Mouse (Mus musculus): ENCODE results near the gene Ppp1r35.
A peak's percentile ranks its signal among the peaks of the same experiment; 100 is the strongest.

Gene Ppp1r35

GRCm38 (mm10) chr5:137784546-137784945 is 5.9 kb downstream of the Ppp1r35 start:
- DNase-seq = no peak

- no peak for DNase-seq
Observed at GRCm38 (mm10) chr5:137785164-137786031, 6.7 kb downstream of the Ppp1r35 start.

DNA sequence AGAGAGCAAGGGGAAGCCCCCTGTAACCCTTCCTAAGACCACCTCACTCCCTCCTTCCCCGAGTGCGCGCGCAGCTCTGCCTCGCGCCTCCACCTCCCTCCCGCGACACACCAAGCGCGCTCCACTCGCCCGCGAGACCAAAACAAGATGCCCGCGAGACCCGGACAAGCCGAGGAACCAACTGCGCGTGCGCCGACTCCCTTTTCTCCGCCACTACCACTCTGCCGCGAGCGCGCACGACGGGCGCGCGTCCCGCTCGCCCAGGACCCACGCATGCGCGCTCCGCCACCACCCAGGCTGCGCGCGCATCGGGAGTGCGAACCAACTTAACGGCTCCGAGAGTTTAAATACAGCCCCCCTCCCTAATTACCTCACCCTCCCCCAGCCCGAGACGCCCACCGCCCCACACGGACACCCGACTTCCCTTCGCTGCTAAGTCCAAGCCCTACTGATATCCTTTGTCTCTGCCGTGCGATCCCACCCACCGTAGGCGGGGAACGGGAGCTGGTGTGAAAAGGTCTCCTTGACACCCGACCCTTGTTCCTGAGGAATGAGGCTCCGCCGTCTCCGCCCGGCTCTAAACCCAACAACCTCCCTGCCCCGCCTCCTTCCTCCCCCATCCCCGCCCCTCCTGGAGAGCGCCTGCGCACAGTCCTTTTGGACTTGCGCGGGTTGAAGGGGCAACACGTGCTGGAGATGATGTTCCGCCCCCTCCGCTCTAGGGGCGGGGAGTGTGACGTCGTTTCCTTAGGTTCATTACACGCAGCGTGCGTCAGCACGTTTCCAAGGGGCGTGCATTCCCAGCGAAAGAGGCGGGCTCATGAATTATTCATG is 7.7 kb downstream of the Ppp1r35 start:
- peak; percentile 98 for DNase-seq

DNA sequence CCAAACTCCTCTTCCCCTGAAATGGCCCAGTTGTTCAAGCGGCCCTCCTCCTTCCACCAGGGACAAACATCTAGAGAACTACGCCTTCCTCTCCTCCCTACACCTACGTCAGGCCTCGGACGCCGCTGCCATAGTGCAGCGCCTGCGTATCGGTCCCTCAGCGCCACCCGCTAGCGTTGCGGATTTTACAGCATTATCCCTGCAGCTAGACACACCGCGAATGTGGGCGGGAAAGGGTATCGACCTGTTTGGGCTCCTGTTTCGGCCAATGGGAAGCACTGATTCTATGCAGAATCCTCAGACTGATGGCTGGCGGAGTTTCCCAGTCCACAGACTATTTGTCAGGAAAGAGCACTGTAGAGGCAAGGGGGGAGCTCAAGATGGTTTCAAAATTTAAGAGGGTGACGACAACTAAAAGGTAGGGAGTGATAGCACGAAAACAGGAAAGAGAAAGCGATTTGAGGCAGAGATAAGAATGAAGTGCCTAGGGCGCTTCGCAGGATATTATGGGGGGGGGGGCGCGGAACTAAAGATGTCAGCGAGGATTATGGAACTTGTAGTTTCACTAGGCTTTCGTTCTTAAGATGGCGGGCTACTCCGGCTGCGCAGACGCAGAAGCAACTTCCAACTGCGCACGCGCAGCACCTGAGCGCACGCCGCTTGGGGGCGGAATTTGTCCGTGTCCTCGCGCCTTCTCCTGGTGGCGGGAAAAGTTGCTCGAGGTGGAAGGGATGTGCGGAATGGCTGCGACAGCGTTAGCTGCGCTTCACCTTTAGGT is 8.7 kb downstream of the Ppp1r35 start, which contains the start of the genes Mepce and Zcwpw1:
Gene Mepce, minus strand, starts transcription at position 505 of the 778 bp plus-strand sequence.
Gene Zcwpw1, plus strand, starts transcription at position 648 of the 778 bp plus-strand sequence.
- peak; percentile 97 for DNase-seq

DNA sequence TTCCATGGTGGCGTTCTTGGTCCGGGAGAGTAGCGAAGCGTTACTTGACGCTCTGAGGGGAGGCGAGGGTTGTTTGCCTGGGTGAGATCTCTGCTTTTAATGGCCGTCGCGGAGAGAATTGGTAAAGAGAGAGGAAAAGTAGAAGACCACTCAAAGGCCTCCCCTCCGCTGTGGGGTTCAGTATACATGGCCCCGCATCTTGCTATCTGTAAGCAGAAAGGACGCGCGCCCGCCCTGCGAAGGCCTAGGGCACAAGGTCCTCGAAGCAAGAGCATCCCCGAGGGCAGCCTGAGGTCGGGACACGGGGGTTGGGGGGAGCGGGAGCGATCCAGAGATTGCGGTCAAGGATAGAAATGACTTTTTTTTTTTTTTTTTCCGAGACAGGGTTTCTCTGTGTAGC is 9.5 kb downstream of the Ppp1r35 start:
- peak; percentile 25 for DNase-seq

GRCm38 (mm10) chr5:137788946-137789531 is 10.4 kb downstream of the Ppp1r35 start:
- no peak for DNase-seq

DNA sequence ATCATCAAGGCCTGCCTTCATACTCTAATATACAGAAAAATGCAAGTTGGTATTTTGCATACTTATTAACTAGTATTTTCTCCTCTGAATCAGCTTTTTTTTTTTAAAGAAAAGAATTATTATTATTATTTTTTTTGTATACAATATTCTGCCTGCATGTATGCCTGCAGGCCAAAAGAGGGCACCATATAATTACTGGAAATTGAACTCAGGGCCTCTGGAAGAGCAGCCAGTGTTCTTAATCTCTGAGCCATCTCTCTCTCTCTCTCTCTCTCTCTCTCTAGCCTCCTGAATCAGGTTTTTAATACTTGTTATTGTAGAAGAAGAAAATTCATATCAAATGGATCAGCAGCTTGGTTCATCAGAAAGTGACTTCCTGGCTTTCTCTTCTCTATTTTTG is 12.9 kb downstream of the Ppp1r35 start:
- DNase-seq = no peak

DNA sequence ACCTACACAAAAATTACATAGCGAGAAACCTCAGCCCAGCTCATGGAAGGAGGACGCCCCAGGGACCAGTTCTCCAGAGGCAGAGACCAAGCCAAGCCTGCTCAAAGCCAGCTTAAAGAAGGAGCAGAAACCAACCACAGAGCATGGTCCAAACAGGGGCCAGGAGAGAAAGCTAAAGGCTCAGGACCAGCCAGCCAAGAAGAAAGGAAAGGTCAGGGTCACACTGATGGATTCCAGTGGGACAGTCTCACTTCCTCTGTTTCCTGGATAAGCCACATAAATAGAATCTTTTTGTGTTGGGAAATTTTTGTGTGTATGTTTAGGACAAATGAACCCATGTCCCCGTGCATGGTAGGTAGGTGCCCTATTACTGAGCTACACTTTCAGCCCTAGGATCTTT is 18.0 kb downstream of the Ppp1r35 start:
- DNase-seq = no peak

- no peak for DNase-seq
Observed at GRCm38 (mm10) chr5:137800917-137801316, 22.3 kb downstream of the Ppp1r35 start.

DNA sequence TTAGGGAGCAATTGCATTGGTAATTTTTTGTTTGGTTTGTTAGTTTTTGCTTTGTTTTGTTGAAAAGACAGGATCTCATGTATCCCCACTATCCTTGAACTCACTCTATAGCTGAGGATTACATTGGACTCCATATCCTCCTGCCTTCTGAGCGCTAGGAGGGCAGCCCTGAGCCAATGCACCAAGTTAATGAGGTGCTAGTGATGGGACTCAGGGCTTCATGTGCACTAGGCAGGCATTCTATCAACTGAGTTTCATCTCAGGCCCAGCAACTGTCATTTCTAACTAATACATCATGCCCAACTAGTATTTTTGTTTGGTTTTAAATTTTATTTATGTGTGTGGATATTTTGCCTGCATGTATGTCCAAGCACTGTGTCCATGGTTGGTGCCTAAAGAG is 27.5 kb downstream of the Ppp1r35 start:
- DNase-seq = no peak

GRCm38 (mm10) chr5:137808316-137808715 is 29.7 kb downstream of the Ppp1r35 start:
- DNase-seq = no peak

DNA sequence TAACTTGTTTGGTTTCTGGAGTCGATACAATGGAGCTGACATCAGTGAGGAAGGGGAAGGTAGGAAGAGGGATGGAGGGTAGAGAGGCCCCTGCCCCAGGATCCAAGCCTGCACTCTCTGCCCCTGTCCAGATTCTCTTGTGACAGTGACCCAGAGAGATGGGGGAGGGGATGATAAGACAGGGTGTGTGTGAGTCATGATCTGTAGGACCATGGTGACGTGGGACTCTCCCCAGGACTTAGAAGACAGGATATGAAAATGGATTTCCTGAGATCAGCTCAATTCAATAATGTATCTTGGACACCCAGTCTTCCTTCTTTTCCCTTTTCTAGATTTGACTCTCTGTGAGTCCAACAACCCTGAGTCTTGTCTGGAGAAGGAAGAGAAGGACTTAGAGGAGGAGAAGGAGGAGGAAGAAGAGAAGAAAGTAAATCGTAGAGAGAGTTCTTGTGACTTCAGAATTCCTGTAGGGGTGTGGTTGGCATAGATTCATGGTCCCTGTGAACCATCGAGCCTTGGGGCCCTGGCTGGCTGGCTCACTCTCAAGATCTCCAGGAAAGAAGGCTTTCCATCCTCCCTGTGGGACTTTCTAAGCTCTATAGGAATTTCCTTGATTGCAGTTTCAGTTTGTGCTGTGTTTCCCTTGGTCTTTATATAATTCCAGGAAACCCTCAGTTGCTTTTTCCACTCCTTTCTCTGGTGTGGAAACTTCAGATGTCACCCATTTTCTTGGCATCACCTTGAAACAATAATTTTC is 39.0 kb downstream of the Ppp1r35 start:
- DNase-seq = no peak

- no peak for DNase-seq
Observed at GRCm38 (mm10) chr5:137822126-137822525, 43.5 kb downstream of the Ppp1r35 start.

DNA sequence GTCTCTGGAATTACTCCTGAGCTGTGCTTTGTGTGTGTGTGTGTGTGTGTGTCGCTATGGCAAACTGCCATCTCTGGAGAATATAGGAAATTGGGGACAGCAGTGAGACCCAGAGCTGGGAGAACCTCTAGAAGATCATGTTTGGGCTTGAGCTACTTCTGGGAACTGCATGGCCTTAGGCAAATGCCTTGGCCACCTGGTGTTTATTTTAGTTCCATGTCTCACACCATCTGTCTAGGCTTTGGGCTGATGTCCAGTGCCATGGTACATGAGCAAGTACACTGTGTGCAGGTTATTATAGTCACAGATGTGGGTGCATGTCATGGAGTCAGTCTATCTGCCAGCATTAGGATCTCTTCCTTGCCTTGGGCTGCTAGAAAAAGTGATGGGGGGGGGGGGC is 44.0 kb downstream of the Ppp1r35 start:
- no peak for DNase-seq

DNA sequence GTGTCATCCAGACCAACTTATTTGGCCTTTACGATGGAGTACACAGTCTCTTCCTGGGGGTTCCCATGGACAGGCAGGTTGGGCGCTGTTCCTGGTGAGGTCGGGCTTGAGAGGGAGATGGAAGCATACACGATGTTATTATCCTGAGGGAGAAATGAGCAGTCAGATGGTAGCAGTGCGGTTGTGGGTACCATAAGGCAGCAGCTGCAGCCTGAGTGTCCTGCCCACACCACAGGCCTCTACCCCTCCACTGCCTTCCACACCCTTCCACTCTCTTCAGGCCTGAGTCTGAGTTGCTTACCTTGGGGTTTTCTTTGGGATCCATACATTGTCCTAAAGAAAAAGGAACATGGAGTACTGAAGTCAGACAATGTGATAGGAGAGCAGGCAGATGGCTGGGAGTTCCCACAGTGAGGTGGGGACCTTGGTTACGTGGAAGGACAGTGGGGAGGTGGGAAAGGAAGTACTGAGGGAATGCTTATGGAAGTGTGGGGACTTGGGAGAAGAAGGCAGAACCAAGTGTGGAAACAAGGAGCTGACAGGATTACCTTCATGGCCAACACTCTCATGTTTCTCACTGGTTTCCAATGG is 44.9 kb downstream of the Ppp1r35 start:
- no peak for DNase-seq

DNA sequence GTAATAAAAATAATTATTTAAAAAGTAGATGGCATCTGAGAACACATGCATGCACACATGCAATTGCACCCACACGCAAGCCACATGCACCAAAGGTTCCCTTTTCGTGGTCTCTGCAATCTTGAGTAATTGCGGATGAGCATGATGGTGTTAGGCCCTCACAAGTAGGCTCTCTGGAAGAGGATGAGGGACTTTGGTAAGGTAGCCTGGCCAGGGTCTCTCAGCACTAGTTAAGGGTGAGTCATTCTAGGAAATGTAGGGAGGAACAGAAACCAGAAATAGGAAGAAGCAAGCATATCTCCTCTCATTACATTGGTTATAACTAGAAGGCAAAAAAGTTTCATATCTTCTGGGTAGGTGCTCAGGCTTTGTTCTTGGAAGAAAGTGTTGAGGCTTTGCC is 46.4 kb downstream of the Ppp1r35 start:
- DNase-seq = no peak

DNA sequence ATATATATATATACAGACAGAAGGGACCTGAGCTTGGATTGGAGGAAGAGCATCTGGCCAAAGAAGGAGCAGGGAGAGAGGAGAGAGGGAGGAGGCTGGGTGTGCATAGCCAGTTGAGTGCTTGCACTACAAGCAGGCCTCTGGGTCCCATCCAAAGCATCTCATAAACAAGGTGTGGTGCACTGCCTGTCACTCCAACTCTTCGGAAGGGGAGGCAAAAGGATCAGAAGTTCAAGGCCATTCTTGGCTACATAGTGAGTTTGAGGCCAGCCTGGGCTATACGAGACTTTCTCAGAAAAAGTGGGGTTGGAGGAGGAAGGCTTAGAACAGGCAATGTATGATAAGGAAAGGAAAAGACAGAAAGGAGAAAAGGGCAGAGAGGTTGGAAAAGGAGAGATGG is 47.3 kb downstream of the Ppp1r35 start:
- DNase-seq = no peak

GRCm38 (mm10) chr5:137826421-137826820 is 47.8 kb downstream of the Ppp1r35 start:
- no peak for DNase-seq

- no peak for DNase-seq
Observed at GRCm38 (mm10) chr5:137828694-137829093, 50.0 kb downstream of the Ppp1r35 start.
